ENCODE assay signal across 7 mouse cellular contexts in genomic region chr5:76847106-76847505, GRCm38 (mm10).
"Had no signal": no experiment of that assay in that cellular context is flagged by ENCODE, and none has a peak within 500 bp of the region (broad histone marks: within the 10 kb centered on the region; RNA-seq: fewer than 3 reads in every experiment).

No protein-coding gene starts in this region.

- DNase-seq: lung, adult 2 months; lung, postnatal 14 days; lung, postnatal 36 days; right cerebral cortex, postnatal 14 days; thymus, adult 2 months; thymus, postnatal 25 days; thymus, postnatal 4 days had no signal
